Comparison of ENCODE assay signal across 8 mouse cellular contexts in genomic region chr11:53567224-53568014, GRCm38 (mm10). TPM values are rescaled to one million over a fixed set of nuclear protein-coding genes. Genes with fewer than 3 reads are reported as not detected.
DNase-seq lines count a peak whose midpoint lies in the region; ATAC-seq and TF ChIP-seq lines count a peak whose summit lies in the region.

Kif3a (plus strand) TSS chr11:53567379.

- peak within 1 kb of the TSS; percentile 82 for H3K27ac ChIP-seq in forebrain, embryonic 12.5 days
- H3K27ac ChIP-seq in heart, postnatal 0 days (ENCODE audit: low read depth): no peak within 1 kb of the TSS
- no peak within 1 kb of the TSS for H3K27ac ChIP-seq in liver, embryonic 16.5 days (ENCODE audit: low read length)
- H3K27ac ChIP-seq in neural tube, embryonic 13.5 days (replicated peaks): peak within 1 kb of the TSS; percentile 91
- H3K27ac ChIP-seq in testis, adult 2 months (ENCODE audit: control insufficient read depth, insufficient read depth, low read depth, low read length): peak within 1 kb of the TSS; percentile 95

- peaks cover 3% of the 10 kb centered on the region; the same call in 1 of the 2 replicates for H3K9me3 ChIP-seq in E14TG2a.4 (ENCODE audit: low read length)
- H3K9me3 ChIP-seq in forebrain, embryonic 12.5 days: no peaks in the 10 kb centered on the region
- H3K9me3 ChIP-seq in heart, postnatal 0 days (replicated peaks; ENCODE audit: control insufficient read depth, low read length): no peaks in the 10 kb centered on the region
- no peaks in the 10 kb centered on the region for H3K9me3 ChIP-seq in liver, embryonic 16.5 days (replicated peaks; ENCODE audit: control insufficient read depth, low read length)
- H3K9me3 ChIP-seq in neural tube, embryonic 13.5 days: no peaks in the 10 kb centered on the region; the same call in 1 of the 2 replicates

- TF ChIP-seq EP300 in heart, postnatal 0 days (IDR thresholded peaks at IDR 0.05; ENCODE audit: low read depth): no peak

- H3K36me3 ChIP-seq in E14TG2a.4 (ENCODE audit: insufficient read depth, low read length): no peaks in the 10 kb centered on the region
- peaks cover 19% of the 10 kb centered on the region for H3K36me3 ChIP-seq in forebrain, embryonic 12.5 days (replicated peaks)
- H3K36me3 ChIP-seq in heart, postnatal 0 days (replicated peaks; ENCODE audit: control insufficient read depth, insufficient read depth, low read length): no peaks in the 10 kb centered on the region
- no peaks in the 10 kb centered on the region for H3K36me3 ChIP-seq in liver, embryonic 16.5 days (ENCODE audit: control insufficient read depth, insufficient read depth)
- H3K36me3 ChIP-seq in neural tube, embryonic 13.5 days: peaks cover 19% of the 10 kb centered on the region
- peaks cover 1% of the 10 kb centered on the region for H3K36me3 ChIP-seq in testis, adult 2 months (ENCODE audit: control insufficient read depth, insufficient read depth, low read length)

- peaks cover 10% of the 10 kb centered on the region for H3K4me1 ChIP-seq in E14TG2a.4 (replicated peaks; ENCODE audit: low read depth, low read length)
- peaks cover 21% of the 10 kb centered on the region for H3K4me1 ChIP-seq in forebrain, embryonic 12.5 days
- peaks cover 7% of the 10 kb centered on the region for H3K4me1 ChIP-seq in heart, postnatal 0 days (ENCODE audit: control insufficient read depth, insufficient read depth)
- peaks cover 13% of the 10 kb centered on the region for H3K4me1 ChIP-seq in liver, embryonic 16.5 days (ENCODE audit: control insufficient read depth, low read depth, low read length)
- peaks cover 29% of the 10 kb centered on the region for H3K4me1 ChIP-seq in neural tube, embryonic 13.5 days (replicated peaks)
- H3K4me1 ChIP-seq in testis, adult 2 months (ENCODE audit: control insufficient read depth, insufficient read depth, low read length): peaks cover 2% of the 10 kb centered on the region; the same call in 1 of the 2 replicates

- WGBS in forebrain, embryonic 12.5 days: under 1% methylated on average over 69 of the region's 69 CpGs
- WGBS in heart, postnatal 0 days: under 1% methylated on average over 67 of the region's 69 CpGs
- WGBS in liver, embryonic 16.5 days (ENCODE audit: insufficient replicate concordance): under 1% methylated on average over 64 of the region's 69 CpGs
- under 1% methylated on average over 68 of the region's 69 CpGs for WGBS in neural tube, embryonic 13.5 days

- peak within 1 kb of the TSS; percentile 92 for H3K4me3 ChIP-seq in E14TG2a.4 (replicated peaks; ENCODE audit: low read length)
- H3K4me3 ChIP-seq in forebrain, embryonic 12.5 days (replicated peaks): peak within 1 kb of the TSS; percentile 87
- H3K4me3 ChIP-seq in heart, postnatal 0 days (ENCODE audit: low read depth, low read length): peak within 1 kb of the TSS; percentile 81
- peak within 1 kb of the TSS; percentile 91 for H3K4me3 ChIP-seq in liver, embryonic 16.5 days (ENCODE audit: low read depth, low read length)
- H3K4me3 ChIP-seq in neural tube, embryonic 13.5 days: peak within 1 kb of the TSS; percentile 89
- peak within 1 kb of the TSS; percentile 97 for H3K4me3 ChIP-seq in testis, adult 2 months (ENCODE audit: control insufficient read depth, low read depth, low read length)

- DNase-seq in c-Kit-positive CD71-positive TER-119-positive erythroid progenitor cells, embryonic 14.5 days (ENCODE audit: low spot score): peak; percentile 96
- peak; percentile 95 for DNase-seq in heart, postnatal 0 days (ENCODE audit: low spot score)
- DNase-seq in kidney, postnatal 4 days: peak; percentile 96 to 97

- H3K27me3 ChIP-seq in E14TG2a.4 (ENCODE audit: insufficient read depth, low read length): peaks cover 8% of the 10 kb centered on the region
- H3K27me3 ChIP-seq in forebrain, embryonic 12.5 days: no peaks in the 10 kb centered on the region
- no peaks in the 10 kb centered on the region for H3K27me3 ChIP-seq in heart, postnatal 0 days (ENCODE audit: control insufficient read depth, insufficient read depth, low read length)
- H3K27me3 ChIP-seq in liver, embryonic 16.5 days (ENCODE audit: control insufficient read depth, insufficient read depth, low read depth, low read length): no peaks in the 10 kb centered on the region
- H3K27me3 ChIP-seq in neural tube, embryonic 13.5 days: no peaks in the 10 kb centered on the region
- no peaks in the 10 kb centered on the region for H3K27me3 ChIP-seq in testis, adult 2 months (ENCODE audit: control insufficient read depth, insufficient read depth, low read length)

- peak within 1 kb of the TSS; percentile 75 for H3K4me2 ChIP-seq in forebrain, embryonic 12.5 days
- H3K4me2 ChIP-seq in heart, postnatal 0 days (ENCODE audit: low read depth, low read length): peak within 1 kb of the TSS; percentile 90
- peak within 1 kb of the TSS; percentile 95 for H3K4me2 ChIP-seq in liver, embryonic 16.5 days (ENCODE audit: low read depth, low read length)
- H3K4me2 ChIP-seq in neural tube, embryonic 13.5 days: peak within 1 kb of the TSS; percentile 59

- no peak for TF ChIP-seq CTCF in E14TG2a.4 (conservative IDR thresholded peaks at IDR 0.05; ENCODE audit: low read length)
- TF ChIP-seq CTCF in heart, postnatal 0 days (IDR thresholded peaks at IDR 0.05; ENCODE audit: low read depth): no peak
- no peak for TF ChIP-seq CTCF in testis, adult 2 months (IDR thresholded peaks at IDR 0.05; ENCODE audit: control insufficient read depth, insufficient read depth, insufficient replicate concordance, low read depth, low read length)

- ATAC-seq in forebrain, embryonic 12.5 days (ENCODE audit: low FRiP score): peak; percentile 97
- ATAC-seq in heart, postnatal 0 days (ENCODE audit: insufficient read depth, low read depth): peak; percentile 99
- ATAC-seq in liver, embryonic 16.5 days (ENCODE audit: low read depth): peak; percentile 97
- ATAC-seq in neural tube, embryonic 13.5 days (ENCODE audit: low read depth): peak; percentile 97

- peak within 1 kb of the TSS; percentile 84 for H3K9ac ChIP-seq in forebrain, embryonic 12.5 days
- peak within 1 kb of the TSS; percentile 68 for H3K9ac ChIP-seq in heart, postnatal 0 days (replicated peaks; ENCODE audit: low read depth, low read length)
- peak within 1 kb of the TSS; percentile 79 for H3K9ac ChIP-seq in liver, embryonic 16.5 days (ENCODE audit: low read depth, low read length)
- H3K9ac ChIP-seq in neural tube, embryonic 13.5 days: peak within 1 kb of the TSS; percentile 91

- no peak; the same call in none of the 2 replicates for TF ChIP-seq POLR2A in testis, adult 2 months (IDR thresholded peaks at IDR 0.05; ENCODE audit: control insufficient read depth, low read depth, low read length)

RNA-seq across cellular contexts. Expression of gene Kif3a, which starts in this region (rescaled TPM):
- 120 and 145 TPM in 2 replicates for polyA plus RNA-seq in forebrain, embryonic 12.5 days (2016; fragmentation: Nextera tagmentation; extraction: Ambion mirVana)
- 6.1 and 17.5 TPM in 2 replicates for total RNA-seq in heart, postnatal 0 days (2014; rRNA removed; ENCODE audit: low replicate concordance)
- polyA plus RNA-seq in heart, postnatal 0 days (2015; fragmentation: Nextera tagmentation; extraction: Ambion mirVana): 23.7 and 24.3 TPM in 2 replicates
- polyA plus RNA-seq in liver, embryonic 16.5 days (2015; fragmentation: Nextera tagmentation; extraction: Ambion mirVana): 7.4 and 9.7 TPM in 2 replicates
- polyA plus RNA-seq in neural tube, embryonic 13.5 days (2015; fragmentation: Nextera tagmentation; extraction: Ambion mirVana): 265 and 272 TPM in 2 replicates
- 26.2 and 31.0 TPM in 2 replicates for polyA plus RNA-seq in testis, adult 2 months (2012; rRNA removed)

Comparison
In these comparisons a context has a peak if more than half of its experiments do, and no peak if none do; other contexts are left out.
1. H3K27ac ChIP-seq: peak in forebrain, embryonic 12.5 days (single experiment), neural tube, embryonic 13.5 days (single experiment) and testis, adult 2 months (single experiment); none in heart, postnatal 0 days (single experiment) and liver, embryonic 16.5 days (single experiment).
2. Peak in every context shown above with its lines, with median percentiles within 50 percentile points of each other: H3K4me3 ChIP-seq, DNase-seq, ATAC-seq, H3K4me2 ChIP-seq and H3K9ac ChIP-seq.